Mouse (Mus musculus): ENCODE data around the gene Fignl2.

GRCm38 (mm10) chr15:101121411-101122289, 43.3 kb upstream of the Fignl2 start:
- TF ChIP-seq CTCF (IDR thresholded peaks at IDR 0.05; ENCODE audit: borderline replicate concordance, insufficient read depth, low read depth, low read length) (no peak), POLR2A (IDR thresholded peaks at IDR 0.05; ENCODE audit: borderline replicate concordance, insufficient read depth, low read length) (no peak)

All from cerebellum, adult 2 months (tissue).